Mouse (Mus musculus) urinary bladder, adult 2 months (tissue): ENCODE results near the gene Ppp1r1b. TPM values are rescaled to one million over a fixed set of nuclear protein-coding genes. Genes with fewer than 3 reads are reported as not detected.

Source experiments
- DNase-seq: peaks from one replicate; pipeline ENCODE4 v3.0.0; 2022; ENCODE audit warnings: low spot score
- polyA plus RNA-seq: library from polyadenylated mRNA; depleted of rRNA; stranded (reverse); fragments of >200 nt; gene quantifications from 2 replicates; pipeline ENCODE4 v1.2.3, GENCODE M21; 2012; rRNA removed

The Ppp1r1b gene
- polyA plus RNA-seq, 1 experiment: 0.15 TPM

DNA sequence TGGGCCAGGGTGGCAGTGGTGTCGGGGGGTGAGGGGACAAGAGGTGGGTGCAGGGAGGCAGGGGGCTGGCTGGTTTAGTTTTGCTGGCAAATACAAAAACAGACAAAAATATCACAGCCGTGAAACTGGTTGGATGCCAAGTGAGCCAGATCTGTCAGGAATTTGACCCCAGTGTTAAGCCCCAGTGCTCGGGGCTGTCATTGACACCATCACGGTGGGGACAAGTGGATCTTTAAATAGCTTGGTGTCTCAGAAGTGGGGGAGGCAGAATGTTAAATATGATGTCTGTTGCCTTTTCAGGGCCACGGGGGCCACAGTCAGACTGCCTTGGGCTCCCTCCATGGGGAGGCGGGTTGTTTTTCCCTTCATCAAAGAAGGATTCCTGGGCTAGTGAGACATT lies 46.1 kb downstream of the Ppp1r1b start:
- no peak for DNase-seq

DNA sequence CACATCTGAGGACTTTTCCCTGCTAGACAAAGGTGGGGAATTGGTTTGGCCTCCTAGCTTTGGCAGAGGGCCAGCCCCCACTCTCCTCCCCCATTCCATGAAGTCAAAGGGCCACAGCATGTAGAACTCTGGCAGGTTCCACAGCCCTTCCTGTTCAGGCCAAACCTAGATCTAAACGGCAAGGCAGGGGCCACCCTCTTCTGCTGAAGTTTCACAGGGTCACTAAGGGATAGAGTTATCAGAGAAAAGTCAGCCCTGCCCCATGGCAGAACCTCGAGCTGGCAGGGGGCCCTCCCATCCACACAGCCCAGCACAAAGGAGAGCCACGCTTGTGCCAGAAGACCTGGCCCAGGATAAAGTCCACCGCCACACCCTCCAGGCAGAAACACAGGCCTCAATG lies 46.8 kb downstream of the Ppp1r1b start:
- DNase-seq: no peak

DNA sequence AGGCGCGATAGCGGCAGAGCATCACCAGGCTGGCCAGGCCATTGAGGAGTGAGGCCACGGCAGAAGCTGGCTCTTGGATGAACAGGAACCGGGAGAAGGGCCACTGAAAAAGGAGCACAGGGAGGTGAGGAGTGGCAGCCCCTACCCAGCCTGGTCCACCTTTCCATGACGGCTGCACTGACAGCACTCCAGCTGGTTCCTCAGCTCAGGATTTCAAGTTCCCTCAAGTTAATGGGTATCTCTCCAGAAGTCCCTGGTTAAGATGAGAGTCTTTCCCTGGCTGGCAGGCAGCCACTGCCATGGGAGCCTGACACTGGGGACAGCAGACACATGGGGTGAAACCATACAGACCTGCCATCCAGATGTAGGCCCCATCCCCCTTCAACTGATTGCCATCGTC lies 49.7 kb downstream of the Ppp1r1b start:
- DNase-seq: no peak

DNA sequence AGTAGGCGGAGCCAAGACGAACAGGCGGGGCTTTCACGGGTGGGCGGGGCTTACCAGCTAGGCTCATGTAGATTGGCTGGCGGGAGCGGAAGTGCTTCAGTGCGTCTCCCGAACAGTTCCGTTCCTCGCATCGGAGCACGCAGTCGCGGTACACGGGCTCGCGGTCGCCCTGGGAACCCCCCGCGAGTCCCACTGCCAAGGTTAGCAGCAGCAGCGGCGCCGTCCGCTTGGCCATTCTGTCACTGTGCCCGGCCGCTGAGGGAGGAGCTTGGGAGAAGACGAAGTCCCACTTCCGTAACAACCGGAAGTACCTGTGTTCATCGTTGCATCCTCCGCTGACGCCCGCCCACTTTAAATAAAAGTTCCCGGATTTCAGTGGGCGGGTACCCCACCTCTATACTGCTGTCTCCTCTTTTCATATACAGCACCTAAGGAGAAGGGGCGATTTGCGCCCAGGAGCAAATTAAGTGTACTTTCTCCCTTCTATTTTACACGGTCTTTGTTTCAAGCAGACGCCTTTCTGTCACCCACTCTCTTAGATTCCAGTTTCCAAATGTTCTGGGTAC lies 52.0 kb downstream of the Ppp1r1b start, which contains the start of gene Pgap3:
Gene Pgap3 (minus strand): TSS at position 330 of the 566 bp plus-strand sequence.
- peak; percentile 79 for DNase-seq

DNA sequence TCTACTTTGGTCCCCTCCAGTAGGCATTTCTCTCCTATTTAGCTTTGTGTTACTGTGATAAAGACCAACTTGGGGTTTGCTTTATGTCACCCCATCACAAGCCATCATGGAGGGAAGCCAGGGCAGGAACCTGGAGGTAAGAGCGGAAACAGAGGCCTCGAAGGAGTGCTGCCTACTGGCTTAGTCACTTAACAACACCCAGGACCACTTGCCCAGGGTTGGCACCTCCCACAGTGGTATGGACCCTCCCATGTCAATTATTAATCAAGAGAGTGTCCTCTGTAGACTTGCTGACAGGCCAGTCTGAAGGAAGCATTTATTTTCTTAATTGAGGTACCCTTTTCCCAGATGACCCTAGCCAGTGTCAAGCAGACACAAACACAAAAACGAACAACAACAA lies 52.6 kb downstream of the Ppp1r1b start:
- no peak for DNase-seq

GRCm38 (mm10) chr11:98406621-98407020 lies 58.4 kb downstream of the Ppp1r1b start:
- no peak for DNase-seq

Other genes starting within 250 kb of the Ppp1r1b start
- gene Fbxl20, start 198.0 kb upstream of the Ppp1r1b start, polyA plus RNA-seq: 19.9 and 22.0 TPM in 2 replicates
- 20.7 and 21.2 TPM in 2 replicates for gene Med1, start 155.1 kb upstream of the Ppp1r1b start, polyA plus RNA-seq
- 20.5 and 21.1 TPM in 2 replicates for gene Cdk12, start 145.3 kb upstream of the Ppp1r1b start, polyA plus RNA-seq
- gene Neurod2, start 18.8 kb upstream of the Ppp1r1b start, polyA plus RNA-seq: not detected in 2 replicates
- 34.8 and 45.8 TPM in 2 replicates for gene Stard3, start 10.0 kb downstream of the Ppp1r1b start, polyA plus RNA-seq
- gene Tcap, start 35.4 kb downstream of the Ppp1r1b start, polyA plus RNA-seq: 7.0 and 9.0 TPM in 2 replicates
- gene Pnmt, start 38.0 kb downstream of the Ppp1r1b start, polyA plus RNA-seq: 0.10 TPM in 1 of 2 replicates, not detected in the other
- gene Pgap3, start 52.1 kb downstream of the Ppp1r1b start, polyA plus RNA-seq: 10.5 and 12.7 TPM in 2 replicates
- 29.2 and 29.5 TPM in 2 replicates for gene Erbb2, start 64.1 kb downstream of the Ppp1r1b start, polyA plus RNA-seq
- 105 and 127 TPM in 2 replicates for gene Mien1, start 90.6 kb downstream of the Ppp1r1b start, polyA plus RNA-seq
- gene Grb7, start 98.0 kb downstream of the Ppp1r1b start, polyA plus RNA-seq: 41.1 and 52.0 TPM in 2 replicates
- gene Ikzf3, start 197.6 kb downstream of the Ppp1r1b start, polyA plus RNA-seq: 8.6 and 10.1 TPM in 2 replicates
- 1.4 and 2.5 TPM in 2 replicates for gene Zpbp2, start 202.7 kb downstream of the Ppp1r1b start, polyA plus RNA-seq
- 57.6 and 63.7 TPM in 2 replicates for gene Ormdl3, start 239.0 kb downstream of the Ppp1r1b start, polyA plus RNA-seq
- gene Lrrc3c, start 249.9 kb downstream of the Ppp1r1b start, polyA plus RNA-seq: not detected in 2 replicates